Mouse (Mus musculus) layer of hippocampus, adult 2 months (tissue): ENCODE results near the gene Fiz1. TPM values are rescaled to one million over a fixed set of nuclear protein-coding genes. Genes with fewer than 3 reads are reported as not detected.

Experiments
- DNase-seq, 2 experiments: peaks; one replicate each; pipeline ENCODE4 v3.0.0; 2022; ENCODE audit warnings: low spot score in 2 of 2
- H3K27ac ChIP-seq: fragments of 200-600 bp; 2 replicates; pipeline ENCODE4 v1.8.1; 2022
- H3K4me3 ChIP-seq: fragments of 200-600 bp; 2 replicates; pipeline ENCODE4 v1.8.1; 2022; ENCODE audit warnings: mild to moderate bottlenecking
- CTCF ChIP-seq: fragments of 200-600 bp; conservative IDR thresholded peaks from 2 replicates; pipeline ENCODE4 v1.8.1; 2022; ENCODE audit warnings: antibody characterized with exemption, mild to moderate bottlenecking, moderate library complexity
- total RNA-seq, 2 experiments: library from RNA; stranded (reverse); gene quantifications; 2 replicates each; pipeline ENCODE4 v1.2.3; 2021

Fiz1 gene
- total RNA-seq, 2 experiments from 2014 or later, result 25.8 TPM

- DNase-seq, result peak in 1 of 2 experiments; percentile 68
- H3K27ac ChIP-seq, result peak overlapping the region; percentile 96
- no peak for TF ChIP-seq CTCF
- peak overlapping the region; percentile 72 for H3K4me3 ChIP-seq
Measured at GRCm38 (mm10) chr7:5053456-5054179, 39.1 kb upstream of the Fiz1 start.

GRCm38 (mm10) chr7:5052931-5053343 lies 38.4 kb upstream of the Fiz1 start:
- no peak for DNase-seq

GRCm38 (mm10) chr7:5052438-5052837 lies 37.9 kb upstream of the Fiz1 start:
- Histone ChIP-seq H3K27ac (peak overlapping the region; percentile 96), H3K4me3 (peak overlapping the region; percentile 72)
- no peak for TF ChIP-seq CTCF
- no peak for DNase-seq

More at GRCm38 (mm10) chr7:5052931-5053343, 38.4 kb upstream of the Fiz1 start:
- H3K4me3 ChIP-seq, result peak overlapping the region; percentile 72
- H3K27ac ChIP-seq, result peak overlapping the region; percentile 96
- TF ChIP-seq CTCF, result no peak

- peak; percentile 63 to 77 for DNase-seq
- peak within 1 kb of the TSS; percentile 72 for H3K4me3 ChIP-seq
- TF ChIP-seq CTCF, result no peak
- peak within 1 kb of the TSS; percentile 96 for H3K27ac ChIP-seq
Measured at GRCm38 (mm10) chr7:5051193-5052192, 37.0 kb upstream of the Fiz1 start, which contains the start of gene Zfp580. TSS of gene Zfp580 (plus strand) at chr7:5051538.

GRCm38 (mm10) chr7:5047313-5047712 lies 32.8 kb upstream of the Fiz1 start:
- DNase-seq, result no peak
- TF ChIP-seq CTCF, result peak; percentile 75
- no peak overlapping the region for H3K4me3 ChIP-seq
- H3K27ac ChIP-seq, result no peak overlapping the region

GRCm38 (mm10) chr7:5046112-5046511 lies 31.6 kb upstream of the Fiz1 start:
- no peak for DNase-seq
- Histone ChIP-seq H3K27ac (no peak overlapping the region), H3K4me3 (no peak overlapping the region)
- peak; percentile 65 for TF ChIP-seq CTCF

- Histone ChIP-seq H3K27ac (no peak overlapping the region), H3K4me3 (no peak overlapping the region)
- TF ChIP-seq CTCF, result no peak
- DNase-seq, result no peak
Measured at GRCm38 (mm10) chr7:5044981-5045380, 30.5 kb upstream of the Fiz1 start.

GRCm38 (mm10) chr7:5038940-5039339 lies 24.4 kb upstream of the Fiz1 start:
- no peak for TF ChIP-seq CTCF
- Histone ChIP-seq H3K27ac (peak overlapping the region; percentile 99), H3K4me3 (peak overlapping the region; percentile 76)
- no peak for DNase-seq

- peak within 1 kb of the TSS; percentile 76 for H3K4me3 ChIP-seq
- peak; percentile 89 to 90 for DNase-seq
- H3K27ac ChIP-seq, result peak within 1 kb of the TSS; percentile 99
- no peak for TF ChIP-seq CTCF
Measured at GRCm38 (mm10) chr7:5038109-5038732, 23.7 kb upstream of the Fiz1 start, which contains the start of gene Zfp784. TSS of gene Zfp784 (minus strand) at chr7:5038446.

GRCm38 (mm10) chr7:5037467-5037866 lies 23.0 kb upstream of the Fiz1 start:
- Histone ChIP-seq H3K27ac (peak overlapping the region; percentile 99), H3K4me3 (peak overlapping the region; percentile 76)
- no peak for DNase-seq
- no peak for TF ChIP-seq CTCF

- no peak for DNase-seq
- Histone ChIP-seq H3K4me3 (no peak overlapping the region), H3K27ac (no peak overlapping the region)
- no peak for TF ChIP-seq CTCF
Measured at GRCm38 (mm10) chr7:5037026-5037425, 22.5 kb upstream of the Fiz1 start.

GRCm38 (mm10) chr7:5036136-5036535 lies 21.6 kb upstream of the Fiz1 start:
- no peak overlapping the region for H3K4me3 ChIP-seq
- no peak overlapping the region for H3K27ac ChIP-seq
- no peak for TF ChIP-seq CTCF
- no peak for DNase-seq

GRCm38 (mm10) chr7:5035628-5036027 lies 21.1 kb upstream of the Fiz1 start:
- no peak overlapping the region for H3K4me3 ChIP-seq
- DNase-seq, result no peak
- TF ChIP-seq CTCF, result no peak
- H3K27ac ChIP-seq, result no peak overlapping the region
